Mouse (Mus musculus): ENCODE results near the gene Ezh1.

GRCm38 (mm10) chr11:101275309-101275708 is 49.0 kb upstream of the Ezh1 start:
- TF ChIP-seq CTCF (IDR thresholded peaks at IDR 0.05; ENCODE audit: low read depth, low read length) (no peak), GATA2 (IDR thresholded peaks at IDR 0.05; ENCODE audit: borderline replicate concordance, low read depth, low read length) (no peak)

Measured in G1E (cell line).